Mouse (Mus musculus) intestine, postnatal 0 days (tissue): ENCODE results near the gene Hivep1. TPM values are rescaled to one million over a fixed set of nuclear protein-coding genes. Genes with fewer than 3 reads are reported as not detected.

Experiments used
- ATAC-seq: fragments of 200-750 bp; cut with Nextera tagmentation; 2 replicates; pipeline ENCODE4 v1.8.0; 2017; ENCODE audit warnings: mild to moderate bottlenecking, moderate TSS enrichment, moderate library complexity
- H3K27ac ChIP-seq: fragments of 300-500 bp; sonication (generic); 2 replicates; pipeline ENCODE4 v1.5.1; 2014; ENCODE audit warnings: mild to moderate bottlenecking, low read depth, low read length, moderate library complexity
- H3K27me3 ChIP-seq: fragments of 300-500 bp; sonication (generic); replicated peaks from 2 replicates; pipeline ENCODE4 v1.6.1; 2014; ENCODE audit warnings: low read length, mixed read lengths; ENCODE audit not compliant: control insufficient read depth, insufficient read depth
- H3K36me3 ChIP-seq: fragments of 300-500 bp; sonication (generic); 2 replicates; pipeline ENCODE4 v1.6.1; 2014; ENCODE audit warnings: mild to moderate bottlenecking, moderate library complexity; ENCODE audit not compliant: control insufficient read depth, insufficient read depth
- H3K4me1 ChIP-seq: fragments of 300-500 bp; sonication (generic); replicated peaks from 2 replicates; pipeline ENCODE4 v1.6.1; 2014; ENCODE audit warnings: antibody characterized with exemption, low read length, mixed read lengths; ENCODE audit not compliant: control insufficient read depth, insufficient read depth
- H3K4me2 ChIP-seq: fragments of 300-500 bp; sonication (generic); replicated peaks from 2 replicates; pipeline ENCODE4 v1.6.1; 2014; ENCODE audit warnings: low read depth, mild to moderate bottlenecking, moderate library complexity
- H3K4me3 ChIP-seq: fragments of 300-500 bp; sonication (generic); 2 replicates; pipeline ENCODE4 v1.5.1; 2014; ENCODE audit warnings: low read depth, low read length
- H3K9ac ChIP-seq: fragments of 300-500 bp; sonication (generic); 2 replicates; pipeline ENCODE4 v1.6.1; 2014; ENCODE audit warnings: mild to moderate bottlenecking, low read depth, low read length
- H3K9me3 ChIP-seq: fragments of 300-500 bp; sonication (generic); 2 replicates; pipeline ENCODE4 v1.6.1; 2016; ENCODE audit warnings: mixed run types; ENCODE audit not compliant: control insufficient read depth
- CTCF ChIP-seq: sonication (generic); IDR thresholded peaks from 2 replicates; pipeline ENCODE4 v1.5.1; 2016; ENCODE audit warnings: low read depth, mild to moderate bottlenecking, control low read depth, antibody characterized with exemption, moderate library complexity
- WGBS: fragments of 180-500 bp; shearing (Covaris S2); extraction: QIAGEN DNeasy Blood & Tissue Kit; methylation state at CpG from one replicate; pipeline ENCODE4 v1.1.7; 2014; 5-methylcytosine and 5-hydroxymethylcytosine counted together
- polyA plus RNA-seq: library from polyadenylated mRNA; unstranded; fragments of >200 nt; fragmentation: Nextera tagmentation; extraction: Ambion mirVana; gene quantifications from 2 replicates; pipeline ENCODE4 v1.2.1, GENCODE M21; 2015

Hivep1 gene
- polyA plus RNA-seq, 1 experiment from 2014 or later: 5.9 TPM

GRCm38 (mm10) chr13:42182635-42183034 is 130.8 kb downstream of the Hivep1 start:
- ATAC-seq: no peak

GRCm38 (mm10) chr13:42184131-42184530 is 132.3 kb downstream of the Hivep1 start:
- Histone ChIP-seq H3K27ac (no peak overlapping the region), H3K27me3 (no peaks in the 10 kb centered on the region), H3K4me2 (no peak overlapping the region), H3K36me3 (peaks cover 36% of the 10 kb centered on the region), H3K9ac (no peak overlapping the region), H3K4me3 (no peak overlapping the region), H3K9me3 (no peaks in the 10 kb centered on the region), H3K4me1 (no peaks in the 10 kb centered on the region)
- no peak for ATAC-seq
- no peak for TF ChIP-seq CTCF
- 94% methylated on average over 17 of the region's 17 CpGs for WGBS

More at GRCm38 (mm10) chr13:42182635-42183034, 130.8 kb downstream of the Hivep1 start:
- WGBS: 71% methylated on average over 5 of the region's 5 CpGs
- Histone ChIP-seq H3K4me1 (no peaks in the 10 kb centered on the region), H3K4me3 (no peak overlapping the region), H3K36me3 (peaks cover 45% of the 10 kb centered on the region), H3K4me2 (no peak overlapping the region), H3K27ac (no peak overlapping the region), H3K27me3 (no peaks in the 10 kb centered on the region), H3K9ac (no peak overlapping the region), H3K9me3 (no peaks in the 10 kb centered on the region)
- no peak for TF ChIP-seq CTCF

GRCm38 (mm10) chr13:42193016-42193415 is 141.2 kb downstream of the Hivep1 start:
- no peaks in the 10 kb centered on the region for H3K27me3 ChIP-seq
- no peak overlapping the region for H3K4me3 ChIP-seq
- H3K27ac ChIP-seq: no peak overlapping the region
- H3K4me1 ChIP-seq: no peaks in the 10 kb centered on the region
- no peak for ATAC-seq
- TF ChIP-seq CTCF: no peak
- WGBS: 59% methylated on average over 9 of the region's 9 CpGs
- H3K9ac ChIP-seq: no peak overlapping the region
- H3K36me3 ChIP-seq: no peaks in the 10 kb centered on the region
- no peaks in the 10 kb centered on the region for H3K9me3 ChIP-seq
- no peak overlapping the region for H3K4me2 ChIP-seq

- TF ChIP-seq CTCF: no peak
- WGBS: 91% methylated on average over 7 of the region's 7 CpGs
- H3K4me3 ChIP-seq: no peak overlapping the region
- no peaks in the 10 kb centered on the region for H3K4me1 ChIP-seq
- H3K36me3 ChIP-seq: no peaks in the 10 kb centered on the region
- H3K4me2 ChIP-seq: no peak overlapping the region
- H3K27ac ChIP-seq: no peak overlapping the region
- no peak overlapping the region for H3K9ac ChIP-seq
- no peaks in the 10 kb centered on the region for H3K9me3 ChIP-seq
- ATAC-seq: no peak
- H3K27me3 ChIP-seq: no peaks in the 10 kb centered on the region
These were observed 143.8 kb downstream of the Hivep1 start for GRCm38 (mm10) chr13:42195671-42196070.

- H3K4me3 ChIP-seq: no peak overlapping the region
- peak; percentile 33; the same call in 1 of the 2 replicates for TF ChIP-seq CTCF
- H3K4me1 ChIP-seq: no peaks in the 10 kb centered on the region
- no peak for ATAC-seq
- H3K4me2 ChIP-seq: no peak overlapping the region
- H3K27me3 ChIP-seq: no peaks in the 10 kb centered on the region
- H3K27ac ChIP-seq: no peak overlapping the region
- H3K36me3 ChIP-seq: no peaks in the 10 kb centered on the region
- WGBS: 92% methylated on average over 2 of the region's 2 CpGs
- H3K9ac ChIP-seq: no peak overlapping the region
- no peaks in the 10 kb centered on the region for H3K9me3 ChIP-seq
These were observed 145.8 kb downstream of the Hivep1 start for GRCm38 (mm10) chr13:42197656-42198055.

GRCm38 (mm10) chr13:42213556-42213955 is 161.7 kb downstream of the Hivep1 start:
- no peak overlapping the region for H3K4me2 ChIP-seq
- no peak overlapping the region for H3K9ac ChIP-seq
- TF ChIP-seq CTCF: no peak
- no peaks in the 10 kb centered on the region for H3K9me3 ChIP-seq
- no peak overlapping the region for H3K4me3 ChIP-seq
- no peaks in the 10 kb centered on the region for H3K27me3 ChIP-seq
- no peaks in the 10 kb centered on the region for H3K4me1 ChIP-seq
- WGBS: 90% methylated on average over 6 of the region's 6 CpGs
- no peak overlapping the region for H3K27ac ChIP-seq
- no peak for ATAC-seq
- no peaks in the 10 kb centered on the region for H3K36me3 ChIP-seq

GRCm38 (mm10) chr13:42222401-42222800 is 170.6 kb downstream of the Hivep1 start:
- no peaks in the 10 kb centered on the region for H3K27me3 ChIP-seq
- H3K9ac ChIP-seq: no peak overlapping the region
- H3K4me3 ChIP-seq: no peak overlapping the region
- no peaks in the 10 kb centered on the region for H3K4me1 ChIP-seq
- TF ChIP-seq CTCF: no peak
- no peaks in the 10 kb centered on the region for H3K9me3 ChIP-seq
- H3K36me3 ChIP-seq: no peaks in the 10 kb centered on the region
- H3K27ac ChIP-seq: no peak overlapping the region
- no peak for ATAC-seq
- 92% methylated on average over 7 of the region's 7 CpGs for WGBS
- H3K4me2 ChIP-seq: no peak overlapping the region
